In genomic region chr1:170992550-170992949, GRCm38 (mm10) we compare ENCODE assay signal across 9 mouse cellular contexts. TPM values are rescaled to one million over a fixed set of nuclear protein-coding genes. Genes with fewer than 3 reads are reported as not detected.
DNase-seq lines count a peak whose midpoint lies in the region; ATAC-seq and TF ChIP-seq lines count a peak whose summit lies in the region.
"Had no signal": no experiment of that assay in that cellular context is flagged by ENCODE, and none has a peak within 500 bp of the region (broad histone marks: within the 10 kb centered on the region; RNA-seq: fewer than 3 reads in every experiment).

No protein-coding gene starts in this region.

- H3K27me3 ChIP-seq in forebrain, postnatal 0 days (ENCODE audit: insufficient read depth, low read length) = no peaks in the 10 kb centered on the region
- no peaks in the 10 kb centered on the region for H3K27me3 ChIP-seq in forebrain, embryonic 10.5 days (ENCODE audit: poor library complexity, severe bottlenecking)
- no peaks in the 10 kb centered on the region for H3K27me3 ChIP-seq in thymus, adult 2 months (ENCODE audit: control insufficient read depth, insufficient read depth, low read length)
- 0 out of 2 replicates have a peak, but pooled peaks cover 7% of the 10 kb centered on the region for H3K27me3 ChIP-seq in limb, embryonic 10.5 days (ENCODE audit: low read depth, poor library complexity, severe bottlenecking)
- H3K27me3 ChIP-seq: neural tube, embryonic 12.5 days had no signal

- no peak overlapping the region for H3K27ac ChIP-seq in forebrain, postnatal 0 days (ENCODE audit: low read depth, low read length)
- no peak overlapping the region for H3K27ac ChIP-seq in forebrain, embryonic 10.5 days
- no peak overlapping the region for H3K27ac ChIP-seq in thymus, adult 2 months (ENCODE audit: control insufficient read depth, insufficient read depth, low read length)
- H3K27ac ChIP-seq in limb, embryonic 10.5 days = no peak overlapping the region
- H3K27ac ChIP-seq: neural tube, embryonic 12.5 days had no signal

- DNase-seq in forebrain, postnatal 0 days = peak; percentile 35
- no peak for DNase-seq in forebrain, embryonic 10.5 days (ENCODE audit: extremely low spot score, low spot score)
- peak; percentile 12 for DNase-seq in thymus, adult 2 months
- no peak for DNase-seq in thymus, postnatal 36 days
- DNase-seq in embryo, embryonic 11.5 days (ENCODE audit: low read depth, low spot score) = peak; percentile 17
- DNase-seq in layer of hippocampus, postnatal 14 days (ENCODE audit: low spot score in 2 of 2) = peak; percentile 45 to 50
- DNase-seq in right cerebral cortex, adult 2 months (ENCODE audit: low spot score in 2 of 2) = peak; percentile 54 to 59
- no peak for DNase-seq in limb, embryonic 10.5 days (ENCODE audit: low spot score)

- peak; percentile 69 for TF ChIP-seq CTCF in forebrain, postnatal 0 days (IDR thresholded peaks at IDR 0.05; ENCODE audit: low read depth)
- no peak for TF ChIP-seq CTCF in thymus, adult 2 months (IDR thresholded peaks at IDR 0.05; ENCODE audit: borderline replicate concordance, control insufficient read depth, extremely low read depth, insufficient read depth, low read length, poor library complexity)

- ATAC-seq in forebrain, postnatal 0 days = no peak

- 61% methylated on average over 5 of the region's 5 CpGs for WGBS in forebrain, postnatal 0 days
- 66% methylated on average over 5 of the region's 5 CpGs for WGBS in forebrain, embryonic 10.5 days
- 34% methylated on average over 5 of the region's 5 CpGs for WGBS in thymus, adult 2 months
- 66% methylated on average over 5 of the region's 5 CpGs for WGBS in limb, embryonic 10.5 days

- no peak overlapping the region for H3K4me3 ChIP-seq in forebrain, postnatal 0 days (ENCODE audit: low read depth, low read length)
- H3K4me3 ChIP-seq in forebrain, embryonic 10.5 days = no peak overlapping the region
- H3K4me3 ChIP-seq in thymus, adult 2 months (ENCODE audit: control insufficient read depth, insufficient read depth, low read length) = no peak overlapping the region
- H3K4me3 ChIP-seq in limb, embryonic 10.5 days = no peak overlapping the region
- H3K4me3 ChIP-seq: neural tube, embryonic 12.5 days had no signal

- H3K9me3 ChIP-seq in forebrain, postnatal 0 days (ENCODE audit: low read length) = no peaks in the 10 kb centered on the region
- H3K9me3 ChIP-seq in forebrain, embryonic 10.5 days = no peaks in the 10 kb centered on the region
- no peaks in the 10 kb centered on the region for H3K9me3 ChIP-seq in limb, embryonic 10.5 days (replicated peaks)
- H3K9me3 ChIP-seq: neural tube, embryonic 12.5 days had no signal

- TF ChIP-seq POLR2A in thymus, adult 2 months (IDR thresholded peaks at IDR 0.05; ENCODE audit: control insufficient read depth, extremely low read depth, insufficient read depth, low read length, poor library complexity) = no peak

- H3K4me2 ChIP-seq in forebrain, postnatal 0 days (ENCODE audit: low read depth) = no peak overlapping the region
- H3K4me2 ChIP-seq: neural tube, embryonic 12.5 days had no signal

- H3K4me1 ChIP-seq in forebrain, postnatal 0 days (ENCODE audit: insufficient read depth) = no peaks in the 10 kb centered on the region
- H3K4me1 ChIP-seq in forebrain, embryonic 10.5 days = no peaks in the 10 kb centered on the region
- H3K4me1 ChIP-seq in thymus, adult 2 months (replicated peaks; ENCODE audit: control insufficient read depth, insufficient read depth, low read length) = no peaks in the 10 kb centered on the region
- H3K4me1 ChIP-seq in limb, embryonic 10.5 days = no peaks in the 10 kb centered on the region
- H3K4me1 ChIP-seq: neural tube, embryonic 12.5 days had no signal

- H3K9ac ChIP-seq in forebrain, postnatal 0 days = no peak overlapping the region
- H3K9ac ChIP-seq: neural tube, embryonic 12.5 days had no signal

- H3K36me3 ChIP-seq in forebrain, postnatal 0 days (ENCODE audit: insufficient read depth) = no peaks in the 10 kb centered on the region
- no peaks in the 10 kb centered on the region for H3K36me3 ChIP-seq in forebrain, embryonic 10.5 days (replicated peaks)
- no peaks in the 10 kb centered on the region for H3K36me3 ChIP-seq in thymus, adult 2 months (ENCODE audit: control insufficient read depth, insufficient read depth, low read length)
- no peaks in the 10 kb centered on the region for H3K36me3 ChIP-seq in limb, embryonic 10.5 days
- H3K36me3 ChIP-seq: neural tube, embryonic 12.5 days had no signal

RNA-seq across cellular contexts. Expression of gene Fcgr2b, which starts 16.2 kb away (rescaled TPM):
- 2.2 and 2.3 TPM in 2 replicates for total RNA-seq in forebrain, postnatal 0 days (2014; rRNA removed)
- 3.8 and 3.9 TPM in 2 replicates for polyA plus RNA-seq in forebrain, postnatal 0 days (2015; fragmentation: Nextera tagmentation; extraction: Ambion mirVana)
- 0.09 TPM in 1 of 2 replicates, not detected in the other for polyA plus RNA-seq in forebrain, embryonic 10.5 days (2016; fragmentation: Nextera tagmentation; extraction: Ambion mirVana)
- polyA plus RNA-seq in thymus, adult 2 months (2012; rRNA removed) = 14.7 and 16.4 TPM in 2 replicates
- 1 to 10 TPM; 3.6 to 3.8 TPM for total RNA-seq in layer of hippocampus, postnatal 14 days (2021)
- polyA plus RNA-seq in limb, embryonic 10.5 days (2016; fragmentation: Nextera tagmentation; extraction: Ambion mirVana) = 0.19 TPM in 1 of 2 replicates, not detected in the other

RNA-seq across cellular contexts. Expression of gene Fcgr4, which starts 26.2 kb away (rescaled TPM):
- total RNA-seq in forebrain, postnatal 0 days (2014; rRNA removed) = 0.76 TPM in 1 of 2 replicates, not detected in the other
- 0.44 and 0.67 TPM in 2 replicates for polyA plus RNA-seq in forebrain, postnatal 0 days (2015; fragmentation: Nextera tagmentation; extraction: Ambion mirVana)
- 0.11 TPM in 1 of 2 replicates, not detected in the other for polyA plus RNA-seq in forebrain, embryonic 10.5 days (2016; fragmentation: Nextera tagmentation; extraction: Ambion mirVana)
- polyA plus RNA-seq in thymus, adult 2 months (2012; rRNA removed) = 1.0 and 1.5 TPM in 2 replicates
- not detected for total RNA-seq in layer of hippocampus, postnatal 14 days (2021)
- 0.11 TPM in 1 of 2 replicates, not detected in the other for polyA plus RNA-seq in limb, embryonic 10.5 days (2016; fragmentation: Nextera tagmentation; extraction: Ambion mirVana)

Comparison
In these comparisons a context has a peak if more than half of its experiments do, and no peak if none do; other contexts are left out.
1. DNase-seq: peak in forebrain, postnatal 0 days (single experiment), thymus, adult 2 months (single experiment), embryo, embryonic 11.5 days (single experiment), layer of hippocampus, postnatal 14 days (2 of 2) and right cerebral cortex, adult 2 months (2 of 2); none in forebrain, embryonic 10.5 days (single experiment), thymus, postnatal 36 days (0 of 2) and limb, embryonic 10.5 days (single experiment).